Mouse (Mus musculus) CD4-positive, CD25-positive, alpha-beta regulatory T cell, adult 4 months (primary cell): ENCODE data around the gene Mchr1. TPM values are rescaled to one million over a fixed set of nuclear protein-coding genes. Genes with fewer than 3 reads are reported as not detected.
"Not testable (repeated sequence)": the region's sequence is repeated elsewhere in the genome, so short reads cannot be mapped to it uniquely, and the experiment has no call there.

ENCODE experiments used
- ATAC-seq: one replicate; pipeline ENCODE4 v1.8.0; 2017
- polyA plus RNA-seq, 2 experiments: library from polyadenylated mRNA; unstranded; fragments of 100-300 nt; shearing (Covaris generic); gene quantifications; one replicate each; pipeline ENCODE4 v1.2.1; 2017

The Mchr1 gene
- polyA plus RNA-seq = not detected

- ATAC-seq = no peak
Measured at GRCm38 (mm10) chr15:81235086-81235920, at the start of gene Mchr1. Gene Mchr1, plus strand, starts transcription at chr15:81235499.

DNA sequence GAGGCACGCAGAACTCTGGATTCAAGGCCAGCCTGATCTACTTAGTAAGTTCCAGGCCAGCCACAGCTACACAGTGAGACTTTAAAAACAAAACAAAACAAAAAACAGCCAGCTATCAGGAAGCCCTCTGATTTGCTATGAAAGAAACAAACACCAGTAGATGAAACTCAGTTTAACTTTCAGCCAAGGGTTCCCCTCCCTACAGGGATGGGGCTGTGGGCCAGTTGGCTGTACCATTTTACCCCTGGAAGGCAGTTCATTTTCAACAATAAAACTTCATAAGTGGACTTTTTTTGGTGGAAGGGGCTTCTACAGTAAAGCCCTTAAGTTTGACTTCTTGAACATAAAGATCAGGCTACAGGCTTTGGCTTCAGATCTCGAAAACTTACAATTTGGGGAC, 46.2 kb upstream of the Mchr1 start:
- ATAC-seq = no peak

DNA sequence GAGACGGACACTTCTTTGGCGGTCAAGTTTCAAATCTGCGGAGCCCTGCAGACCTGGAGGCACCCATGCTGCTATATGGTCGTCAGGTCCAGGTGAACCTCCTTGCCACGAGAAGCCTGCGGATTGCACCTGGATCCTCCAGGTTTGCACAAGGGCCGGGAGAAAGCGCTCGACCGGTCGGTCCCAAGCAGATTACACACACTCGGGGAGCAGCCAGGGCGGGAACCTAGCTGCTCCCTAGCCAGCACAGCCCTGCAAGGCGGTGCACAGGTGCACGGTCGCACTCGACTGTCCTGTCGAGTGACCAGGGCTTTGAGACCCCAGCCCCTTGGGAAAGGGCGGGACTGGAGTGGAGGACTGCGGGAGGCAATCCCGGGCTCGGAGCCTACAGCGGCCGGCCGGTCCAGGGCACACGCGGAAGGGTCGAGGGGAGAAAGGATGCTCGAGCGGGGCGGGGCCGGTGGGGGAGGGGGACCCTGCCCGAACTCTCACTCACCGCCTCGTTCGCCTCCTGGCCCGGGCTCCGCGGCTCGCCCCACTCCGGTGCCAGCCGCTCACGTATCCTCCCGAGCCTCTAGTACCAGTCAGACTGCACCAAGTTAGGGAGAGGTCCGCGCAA, 45.2 kb upstream of the Mchr1 start:
- no peak for ATAC-seq

- peak; percentile 98 for ATAC-seq
Measured at GRCm38 (mm10) chr15:81190630-81191178, 44.6 kb upstream of the Mchr1 start, which contains the start of gene Mrtfa. Gene Mrtfa, minus strand, starts transcription at chr15:81190757.

DNA sequence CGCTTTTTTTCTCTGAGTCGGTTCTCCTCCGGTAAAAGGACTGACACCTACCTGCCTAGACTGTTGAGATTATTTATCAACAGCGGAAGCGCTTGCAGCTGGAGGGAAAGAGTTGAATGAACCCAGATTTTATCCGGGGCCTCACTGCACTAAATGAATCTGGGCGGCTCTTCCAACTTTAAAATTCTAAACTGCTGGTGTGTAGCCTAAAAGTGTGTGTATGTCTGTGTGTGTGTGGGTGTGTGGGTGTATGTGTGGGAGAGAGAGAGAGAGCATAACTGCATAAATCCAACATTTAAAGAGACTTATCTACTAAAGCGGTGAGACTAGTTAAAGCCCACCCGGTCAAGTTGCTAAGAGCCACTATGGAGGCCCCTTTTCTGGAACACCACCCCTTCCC, 44.0 kb upstream of the Mchr1 start:
- ATAC-seq = no peak

DNA sequence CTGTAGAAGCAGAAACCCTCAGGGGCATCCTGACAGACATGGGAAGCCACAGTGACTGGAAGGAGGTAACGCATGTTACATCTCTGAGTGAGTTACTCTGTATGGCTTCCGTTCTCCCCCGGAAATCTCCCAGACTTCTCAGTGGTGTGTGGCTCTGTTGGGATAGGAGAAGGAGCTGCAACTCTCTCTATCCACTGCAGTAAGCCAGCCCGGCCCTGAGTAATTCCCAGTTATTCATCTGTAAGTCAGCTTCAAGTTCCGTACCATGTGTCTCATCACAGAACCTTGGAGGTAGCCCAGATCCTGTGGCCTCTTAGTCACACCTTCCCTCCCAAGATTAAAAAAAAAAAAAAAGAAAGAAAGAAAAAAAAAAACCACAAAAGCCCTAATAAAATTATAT, 43.0 kb upstream of the Mchr1 start:
- no peak for ATAC-seq

- no peak for ATAC-seq
Measured at GRCm38 (mm10) chr15:81192858-81193257, 42.4 kb upstream of the Mchr1 start.

- no peak for ATAC-seq
Measured at GRCm38 (mm10) chr15:81194791-81195190, 40.5 kb upstream of the Mchr1 start.

- no peak for ATAC-seq
Measured at GRCm38 (mm10) chr15:81195447-81195846, 39.9 kb upstream of the Mchr1 start.

- ATAC-seq = no peak
Measured at GRCm38 (mm10) chr15:81197197-81197596, 38.1 kb upstream of the Mchr1 start.

GRCm38 (mm10) chr15:81198447-81198846, 36.9 kb upstream of the Mchr1 start:
- no peak for ATAC-seq

DNA sequence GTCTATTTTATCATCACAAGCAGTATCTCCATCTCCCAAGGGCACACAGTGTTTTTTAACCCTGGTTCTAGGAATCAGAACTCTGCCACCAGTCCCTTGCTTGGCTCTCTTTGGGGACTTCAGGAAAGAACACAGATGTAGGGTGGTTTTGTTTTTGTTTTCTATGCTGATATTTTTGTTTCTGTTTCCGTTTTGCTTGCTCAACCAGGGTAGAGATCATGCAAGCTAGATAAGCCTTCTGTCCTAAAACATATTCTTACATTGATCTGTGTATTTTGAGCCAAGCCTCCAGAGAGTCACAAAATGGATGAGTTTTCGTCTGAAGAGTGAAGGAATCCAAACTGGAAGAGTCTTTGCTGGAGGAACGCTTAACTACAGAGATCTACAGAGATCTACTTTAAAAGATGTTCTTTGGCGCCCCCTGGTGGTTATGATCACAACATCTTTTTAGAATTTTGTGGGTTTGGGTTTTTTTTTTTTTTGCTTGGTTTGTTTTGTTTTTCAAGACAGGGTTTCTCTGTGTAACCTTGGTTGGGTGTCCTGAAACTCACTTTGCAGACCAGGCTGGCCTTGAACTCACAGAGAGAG, 35.8 kb upstream of the Mchr1 start:
- ATAC-seq = peak; percentile 75

GRCm38 (mm10) chr15:81202462-81202861, 32.8 kb upstream of the Mchr1 start:
- ATAC-seq = no peak

DNA sequence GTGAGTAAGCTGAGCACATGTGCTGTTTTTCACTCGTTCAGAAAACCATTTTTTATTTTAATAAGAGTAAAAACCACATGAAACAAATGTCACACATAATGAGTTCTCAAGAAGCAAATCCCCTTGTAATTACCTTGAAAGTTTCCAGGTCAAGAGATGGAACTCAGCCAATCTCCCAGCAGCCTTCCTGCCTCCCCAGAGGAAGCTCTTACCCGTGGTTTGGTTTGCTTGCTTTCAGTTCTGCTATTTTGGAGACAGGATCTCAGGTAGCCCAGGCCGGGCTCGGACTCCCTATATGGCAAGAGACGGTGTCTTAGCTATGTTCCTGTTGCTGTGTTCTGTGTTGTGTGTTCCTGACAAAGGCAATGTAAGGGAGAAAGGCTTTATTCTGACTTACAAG, 24.8 kb upstream of the Mchr1 start:
- peak; percentile 77 for ATAC-seq

GRCm38 (mm10) chr15:81212976-81213375, 22.3 kb upstream of the Mchr1 start:
- no peak for ATAC-seq

- no peak for ATAC-seq
Measured at GRCm38 (mm10) chr15:81216906-81217653, 18.2 kb upstream of the Mchr1 start.

DNA sequence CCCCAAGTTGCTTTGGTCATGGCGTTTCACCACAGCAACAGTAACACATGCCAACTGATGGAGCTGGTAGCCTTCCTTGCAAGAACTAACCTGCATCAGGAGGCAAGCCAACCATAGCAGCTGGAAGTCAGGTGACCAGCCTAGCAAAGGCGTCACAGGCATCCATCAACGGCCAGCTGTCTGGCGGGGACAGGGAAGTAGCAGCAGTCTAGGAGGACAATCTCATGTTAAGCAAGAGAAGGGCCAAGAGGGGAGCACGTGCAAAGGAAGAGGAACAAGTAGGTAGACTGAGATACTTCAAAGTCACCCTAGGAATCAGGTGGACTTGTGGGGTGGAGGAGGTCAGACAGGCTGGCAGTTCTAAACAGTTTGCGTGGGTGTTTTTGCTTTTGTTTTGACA, 16.2 kb upstream of the Mchr1 start:
- no peak for ATAC-seq

DNA sequence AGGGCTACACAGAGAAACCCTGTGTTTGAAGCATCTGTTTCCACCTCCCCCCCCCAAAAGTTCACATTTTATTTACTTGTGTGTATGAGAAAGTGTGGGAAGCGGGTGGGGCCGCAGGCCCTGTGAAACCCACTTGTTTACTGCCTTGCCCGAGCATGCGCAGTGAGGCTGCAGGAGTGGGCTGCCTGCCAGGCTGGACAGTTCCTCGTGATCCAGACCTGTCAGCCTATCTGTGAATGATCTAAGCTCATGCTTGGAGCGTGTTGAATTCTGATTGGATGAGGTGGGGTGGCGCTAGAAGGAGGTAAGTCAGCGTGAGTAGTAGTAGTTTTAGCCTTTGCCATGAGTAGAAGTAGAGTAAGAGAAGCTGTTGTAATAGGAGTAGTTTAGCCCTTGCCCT, 15.2 kb upstream of the Mchr1 start:
- ATAC-seq = not testable (repeated sequence)

DNA sequence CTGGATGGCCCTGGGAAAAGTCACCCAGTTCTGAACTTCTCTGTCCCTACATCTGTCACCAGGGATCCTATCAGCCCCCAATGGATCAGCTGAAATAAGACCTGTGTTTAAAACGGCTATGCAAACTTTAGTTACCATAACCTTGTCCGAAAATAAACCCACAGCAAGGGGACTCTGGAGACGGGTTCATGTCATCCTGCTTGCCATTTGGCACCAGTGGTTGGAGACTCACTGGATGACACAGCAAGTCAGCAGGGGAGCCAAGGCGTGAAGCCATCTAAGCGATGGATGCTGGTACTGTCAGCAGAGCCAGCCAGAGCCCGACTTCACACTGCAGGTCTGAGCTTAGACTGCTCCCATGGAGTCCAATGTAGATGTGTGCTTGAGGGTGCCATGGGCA, 13.9 kb upstream of the Mchr1 start:
- no peak for ATAC-seq

DNA sequence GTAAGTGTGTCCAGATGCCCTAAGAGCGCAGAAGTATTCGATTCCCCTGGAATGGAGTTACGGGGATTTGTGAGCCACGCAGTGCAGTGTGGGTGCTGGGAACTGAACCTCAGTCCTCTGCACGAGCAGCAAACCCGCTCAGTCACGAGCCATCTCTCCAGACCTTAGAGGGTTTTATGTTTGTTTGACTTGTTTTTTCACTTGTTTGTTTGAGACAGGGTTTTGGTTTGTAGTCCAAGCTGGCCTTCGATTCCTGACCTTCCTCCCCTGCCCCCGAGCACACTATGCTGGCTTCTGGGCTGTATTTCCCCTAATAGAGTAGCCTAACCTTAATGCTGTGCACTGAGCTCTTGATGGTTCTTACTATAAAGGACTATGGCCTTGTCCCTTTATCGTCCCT, 10.3 kb upstream of the Mchr1 start:
- no peak for ATAC-seq

GRCm38 (mm10) chr15:81225732-81226131, 9.6 kb upstream of the Mchr1 start:
- ATAC-seq = no peak

DNA sequence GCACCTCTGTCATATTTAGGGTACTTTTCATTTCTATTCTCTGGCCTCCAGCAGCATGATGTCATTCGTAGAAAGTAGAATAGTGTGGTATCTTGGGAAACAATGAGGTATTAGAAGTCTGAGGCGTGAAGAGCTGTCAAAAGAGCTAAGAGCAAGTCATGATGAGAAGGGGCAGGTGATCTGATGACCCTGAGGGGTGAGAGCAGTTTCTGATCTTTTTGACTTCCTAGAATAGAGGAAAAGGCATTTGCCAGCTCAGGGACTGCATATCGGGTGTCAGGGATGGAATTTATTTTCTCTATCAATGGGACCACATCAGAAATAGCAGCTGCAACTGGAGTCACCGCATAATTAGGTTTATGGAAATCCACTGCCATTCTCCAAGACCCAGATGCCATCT, 8.5 kb upstream of the Mchr1 start:
- no peak for ATAC-seq

DNA sequence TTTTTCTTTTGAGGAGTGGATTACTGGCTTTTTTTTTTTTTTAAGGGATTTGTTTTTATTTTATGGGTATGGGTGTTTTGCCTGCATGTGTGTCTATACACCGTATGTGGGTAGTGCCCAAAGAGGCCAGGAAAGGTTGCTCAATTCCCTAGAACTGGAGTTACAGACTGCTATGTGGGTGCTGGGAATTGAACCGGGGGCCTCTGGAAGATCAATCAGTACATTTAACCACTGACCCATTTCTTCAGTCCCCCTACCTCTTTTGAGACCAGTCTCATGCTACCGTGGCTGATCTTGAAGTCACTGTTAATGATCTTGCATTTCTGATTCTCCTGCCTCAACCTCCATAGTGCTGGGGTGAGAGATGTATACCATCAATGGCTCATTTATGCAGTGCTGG, 8.0 kb upstream of the Mchr1 start:
- no peak for ATAC-seq
